ENCODE assay signal across 26 mouse cellular contexts in genomic region chr1:37113781-37114180, GRCm38 (mm10).
DNase-seq lines count a peak whose midpoint lies in the region; ATAC-seq and TF ChIP-seq lines count a peak whose summit lies in the region.
"Had no signal": no experiment of that assay in that cellular context is flagged by ENCODE, and none has a peak within 500 bp of the region (broad histone marks: within the 10 kb centered on the region; RNA-seq: fewer than 3 reads in every experiment).

No protein-coding gene starts in this region.

- no peaks in the 10 kb centered on the region for H3K36me3 ChIP-seq in stomach, embryonic 16.5 days (ENCODE audit: control insufficient read depth, insufficient read depth, low read length)
- no peaks in the 10 kb centered on the region for H3K36me3 ChIP-seq in stomach, postnatal 0 days (ENCODE audit: control insufficient read depth, insufficient read depth, low read length)
- no peaks in the 10 kb centered on the region for H3K36me3 ChIP-seq in embryonic facial prominence, embryonic 10.5 days (replicated peaks)
- H3K36me3 ChIP-seq in splenic B cell, adult 2 months (ENCODE audit: control insufficient read depth, insufficient read depth, low read length, poor library complexity, severe bottlenecking) = no peaks in the 10 kb centered on the region
- H3K36me3 ChIP-seq: forebrain, embryonic 12.5 days; forebrain, embryonic 15.5 days; heart, embryonic 10.5 days; heart, embryonic 13.5 days had no signal

- DNase-seq in stomach, postnatal 0 days (ENCODE audit: low spot score) = no peak
- DNase-seq in embryonic facial prominence, embryonic 10.5 days (ENCODE audit: low spot score) = no peak
- DNase-seq in splenic B cell, adult 2 months (ENCODE audit: low read depth, low spot score) = peak; percentile 13
- DNase-seq in embryo, embryonic 10 days (ENCODE audit: low spot score) = no peak
- no peak for DNase-seq in ovary, postnatal 36 days (ENCODE audit: low spot score)
- DNase-seq: adrenal gland, postnatal 10 days; adrenal gland, postnatal 36 days; cerebellum, adult 18-20 months; cerebellum, adult 9-10 months; cerebellum, postnatal 25 days; embryo, embryonic 11 days; gastrocnemius, postnatal 10 days; gastrocnemius, postnatal 36 days; heart, adult 2 months; heart, postnatal 14 days; heart, postnatal 4 days; kidney, adult 18-20 months had no signal

- H3K4me3 ChIP-seq in stomach, embryonic 16.5 days (replicated peaks; ENCODE audit: low read length) = no peak overlapping the region
- no peak overlapping the region for H3K4me3 ChIP-seq in stomach, postnatal 0 days (ENCODE audit: low read depth, low read length)
- H3K4me3 ChIP-seq in embryonic facial prominence, embryonic 10.5 days = no peak overlapping the region
- H3K4me3 ChIP-seq: erythroblast, embryonic 14.5 days; forebrain, embryonic 12.5 days; forebrain, embryonic 15.5 days; heart, adult 2 months; heart, embryonic 10.5 days; heart, embryonic 13.5 days had no signal

- ATAC-seq in stomach, embryonic 16.5 days (ENCODE audit: insufficient read depth, low FRiP score) = no peak
- no peak for ATAC-seq in stomach, postnatal 0 days (ENCODE audit: low FRiP score, low TSS enrichment)
- ATAC-seq: CD4-positive, CD25-positive, alpha-beta regulatory T cell, adult 4 months; forebrain, embryonic 15.5 days; Patski had no signal

- H3K4me1 ChIP-seq in stomach, embryonic 16.5 days (ENCODE audit: control insufficient read depth, insufficient read depth, low read length) = no peaks in the 10 kb centered on the region
- no peaks in the 10 kb centered on the region for H3K4me1 ChIP-seq in stomach, postnatal 0 days (replicated peaks; ENCODE audit: control insufficient read depth, insufficient read depth)
- H3K4me1 ChIP-seq in embryonic facial prominence, embryonic 10.5 days = peaks cover 24% of the 10 kb centered on the region
- H3K4me1 ChIP-seq: forebrain, embryonic 15.5 days; heart, embryonic 10.5 days; heart, embryonic 13.5 days had no signal

- no peak for TF ChIP-seq EP300 in stomach, postnatal 0 days (optimal IDR thresholded peaks at IDR 0.05)

- no peak overlapping the region for H3K4me2 ChIP-seq in stomach, embryonic 16.5 days (ENCODE audit: low read depth, low read length)
- no peak overlapping the region for H3K4me2 ChIP-seq in stomach, postnatal 0 days (replicated peaks; ENCODE audit: low read depth)
- H3K4me2 ChIP-seq: forebrain, embryonic 12.5 days; forebrain, embryonic 15.5 days; heart, embryonic 13.5 days; hindbrain, embryonic 14.5 days had no signal

- H3K9me3 ChIP-seq in stomach, embryonic 16.5 days (replicated peaks; ENCODE audit: control insufficient read depth, low read length) = no peaks in the 10 kb centered on the region
- H3K9me3 ChIP-seq in stomach, postnatal 0 days (ENCODE audit: control insufficient read depth, low read length) = no peaks in the 10 kb centered on the region
- no peaks in the 10 kb centered on the region for H3K9me3 ChIP-seq in embryonic facial prominence, embryonic 10.5 days
- H3K9me3 ChIP-seq: forebrain, embryonic 12.5 days; forebrain, embryonic 15.5 days; heart, embryonic 10.5 days; heart, embryonic 13.5 days had no signal

- no peaks in the 10 kb centered on the region for H3K27me3 ChIP-seq in stomach, embryonic 16.5 days (ENCODE audit: control insufficient read depth, insufficient read depth, low read length)
- H3K27me3 ChIP-seq in stomach, postnatal 0 days (ENCODE audit: control insufficient read depth, insufficient read depth, low read length) = no peaks in the 10 kb centered on the region
- no peaks in the 10 kb centered on the region for H3K27me3 ChIP-seq in embryonic facial prominence, embryonic 10.5 days (replicated peaks; ENCODE audit: low read depth, poor library complexity, severe bottlenecking)
- H3K27me3 ChIP-seq in splenic B cell, adult 2 months (ENCODE audit: control insufficient read depth, insufficient read depth, low read length, poor library complexity, severe bottlenecking) = no peaks in the 10 kb centered on the region
- H3K27me3 ChIP-seq: forebrain, embryonic 12.5 days; forebrain, embryonic 15.5 days; heart, embryonic 13.5 days had no signal

- 0 out of 2 replicates have a peak overlapping the region, but pooled peaks have one; percentile 14 for H3K27ac ChIP-seq in stomach, embryonic 16.5 days (ENCODE audit: low read length)
- no peak overlapping the region for H3K27ac ChIP-seq in stomach, postnatal 0 days (replicated peaks)
- H3K27ac ChIP-seq in embryonic facial prominence, embryonic 10.5 days (replicated peaks) = 0 out of 2 replicates have a peak overlapping the region, but pooled peaks have one; percentile 19
- H3K27ac ChIP-seq: forebrain, embryonic 12.5 days; forebrain, embryonic 15.5 days; heart, adult 2 months; heart, embryonic 10.5 days; heart, embryonic 13.5 days; hindbrain, embryonic 14.5 days had no signal

- H3K9ac ChIP-seq in stomach, embryonic 16.5 days (ENCODE audit: low read length) = no peak overlapping the region
- no peak overlapping the region for H3K9ac ChIP-seq in stomach, postnatal 0 days (ENCODE audit: low read length)
- H3K9ac ChIP-seq: forebrain, embryonic 12.5 days; forebrain, embryonic 15.5 days; heart, embryonic 13.5 days; hindbrain, embryonic 14.5 days had no signal

- 56% methylated on average over 6 of the region's 6 CpGs for WGBS in stomach, embryonic 16.5 days
- 64% methylated on average over 6 of the region's 6 CpGs for WGBS in stomach, postnatal 0 days
- 75% methylated on average over 6 of the region's 6 CpGs for WGBS in embryonic facial prominence, embryonic 10.5 days

- no peak for TF ChIP-seq CTCF in stomach, postnatal 0 days (IDR thresholded peaks at IDR 0.05; ENCODE audit: low read depth)
